Mouse (Mus musculus): ENCODE measurements at regions not wholly inside any gene's neighbourhood (a gene's known extent, or its start where the extent isn't known, plus 50 kb on each side); places are given as distances from the start of the nearest gene placed in this dataset.
"Not testable (repeated sequence)": the region's sequence is repeated elsewhere in the genome, so short reads cannot be mapped to it uniquely, and the experiment has no call there.

DNA sequence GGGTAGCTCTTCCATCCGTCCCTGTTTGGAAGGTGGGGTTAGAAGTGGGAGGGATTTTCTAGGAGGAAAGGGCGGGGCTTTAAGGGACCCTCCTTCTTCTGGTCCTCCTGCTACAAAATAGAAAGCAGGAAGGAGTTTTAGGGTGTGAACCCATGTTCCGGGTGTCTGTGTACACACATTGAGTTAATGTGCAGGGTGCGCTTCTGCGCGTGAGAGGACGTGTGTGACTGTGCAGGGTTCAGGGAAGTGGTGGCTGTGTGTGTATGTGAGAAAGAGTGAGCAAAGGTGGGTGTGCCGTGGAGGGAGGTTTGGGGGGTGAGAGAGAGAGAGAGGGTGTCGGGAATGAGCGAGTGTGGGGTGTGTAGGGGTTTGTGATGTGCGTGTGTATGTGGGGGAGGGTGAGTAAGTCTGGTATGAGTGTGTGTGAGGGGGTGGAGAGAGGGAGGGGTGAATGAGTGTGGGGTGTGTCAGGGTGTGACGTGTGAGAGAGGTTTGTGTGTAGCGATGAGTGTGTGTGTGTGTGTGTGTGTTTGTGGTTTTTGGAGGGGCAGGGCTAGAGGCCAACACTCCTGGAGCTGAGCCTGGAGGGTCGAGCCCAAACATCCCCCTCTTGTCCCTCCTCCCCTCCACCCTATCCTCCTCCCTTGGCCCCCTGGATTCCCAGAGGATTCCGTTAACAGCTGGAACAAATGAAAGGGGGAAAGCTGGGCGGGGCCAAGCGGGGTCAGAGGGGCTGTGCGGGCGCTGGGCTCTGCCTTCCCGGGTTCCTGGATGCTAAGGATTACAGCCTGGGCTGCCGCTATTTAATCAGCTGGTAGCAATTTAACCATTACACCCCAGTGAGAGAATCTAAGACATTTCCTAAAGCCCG is 95.3 kb upstream of the Med13l start:
- DNase-seq = no peak

DNA sequence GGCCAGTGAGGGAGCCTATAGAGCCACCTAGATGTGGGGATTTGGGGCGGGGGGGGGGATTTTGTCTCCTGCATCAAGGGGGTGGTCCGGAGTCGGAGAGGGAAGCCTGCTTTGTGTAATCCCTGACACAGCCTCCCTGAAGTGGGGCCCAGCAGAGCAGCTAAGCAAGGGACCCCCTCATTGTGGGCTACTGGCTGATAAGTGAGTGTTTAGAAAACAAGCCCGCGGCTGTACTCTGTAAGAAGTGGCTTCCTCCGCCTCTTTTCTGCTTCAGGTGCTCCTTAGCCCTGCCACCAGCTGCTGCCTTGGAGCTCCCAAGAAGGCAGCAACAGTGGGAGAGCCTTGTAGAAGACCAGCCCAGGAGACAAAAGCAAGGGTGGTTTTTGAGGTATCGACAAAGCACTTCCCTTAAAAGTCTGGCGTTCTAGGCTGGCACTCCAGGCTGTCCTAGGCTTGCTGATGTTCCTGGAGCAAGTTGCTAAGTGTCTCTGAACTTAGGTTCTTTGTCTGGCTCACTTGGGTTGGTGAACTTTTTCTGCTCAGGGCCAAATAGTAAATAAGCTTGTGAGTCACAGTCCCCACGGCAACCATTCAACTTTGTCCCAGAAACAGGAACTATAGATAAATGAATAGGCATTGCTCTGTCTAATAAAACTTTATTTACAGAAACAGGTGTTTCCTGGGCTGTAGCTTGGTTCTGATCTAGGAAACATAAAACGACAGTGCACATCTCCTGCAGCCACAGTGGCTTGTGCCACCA is 94.3 kb upstream of the Med13l start:
- no peak for DNase-seq

DNA sequence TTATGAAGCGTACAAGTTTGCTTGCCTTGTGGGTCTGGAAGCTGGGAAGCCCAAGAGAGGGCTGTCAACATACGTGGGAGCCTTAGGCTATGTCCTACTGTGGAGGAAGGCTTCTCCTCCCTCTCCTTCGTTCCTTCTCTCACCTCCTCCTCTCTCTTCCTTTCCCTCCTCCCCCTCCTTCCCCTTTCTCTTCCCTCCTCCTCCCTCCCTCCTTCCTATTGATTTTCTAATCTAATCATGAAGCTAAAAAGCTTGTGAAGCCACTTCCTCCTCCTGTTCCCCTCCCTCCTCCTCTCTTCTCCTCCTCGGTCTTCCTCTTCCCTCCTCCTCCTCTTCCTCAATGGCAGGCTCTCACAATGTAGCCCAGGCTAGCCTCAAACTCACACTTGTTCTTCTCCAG is 91.7 kb upstream of the Med13l start:
- no peak for DNase-seq

DNA sequence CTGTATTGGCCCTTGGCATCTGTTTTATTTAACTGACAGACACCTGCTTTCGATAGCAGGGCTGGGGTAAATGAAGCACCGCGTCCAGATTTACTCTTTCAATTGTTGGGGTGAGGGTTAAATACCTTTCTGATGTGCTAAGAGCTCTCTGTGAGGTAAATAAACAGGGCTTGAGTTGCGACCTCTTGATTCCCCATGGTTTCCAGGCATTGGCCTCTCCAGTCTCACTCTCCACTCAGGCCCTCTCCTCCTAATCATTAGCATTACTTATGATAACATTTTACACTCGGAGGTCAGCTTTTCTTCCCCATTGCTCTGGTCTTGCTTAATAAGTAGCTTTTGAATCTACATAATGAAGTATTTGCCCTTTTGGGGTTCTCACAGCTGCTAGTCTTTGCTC is 88.9 kb upstream of the Med13l start:
- no peak for DNase-seq

DNA sequence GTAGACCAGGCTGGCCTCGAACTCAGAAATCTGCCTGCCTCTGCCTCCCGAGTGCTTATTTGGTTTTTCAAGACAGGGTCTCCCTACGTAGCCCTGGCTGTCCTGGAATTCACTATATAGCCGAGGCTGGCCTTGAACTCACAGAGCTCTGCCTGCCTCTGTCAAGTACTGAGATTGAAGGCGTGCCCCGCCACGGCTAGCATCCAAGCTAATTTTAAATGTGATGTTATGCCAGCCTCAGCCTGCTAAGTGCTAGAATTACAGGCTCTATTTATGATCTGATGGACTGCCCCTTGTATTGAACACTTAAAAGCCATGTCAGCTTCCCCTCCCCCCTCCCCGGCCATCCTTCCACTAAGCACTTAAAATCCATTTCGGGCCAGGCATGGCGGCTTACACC is 88.2 kb upstream of the Med13l start:
- no peak for DNase-seq

DNA sequence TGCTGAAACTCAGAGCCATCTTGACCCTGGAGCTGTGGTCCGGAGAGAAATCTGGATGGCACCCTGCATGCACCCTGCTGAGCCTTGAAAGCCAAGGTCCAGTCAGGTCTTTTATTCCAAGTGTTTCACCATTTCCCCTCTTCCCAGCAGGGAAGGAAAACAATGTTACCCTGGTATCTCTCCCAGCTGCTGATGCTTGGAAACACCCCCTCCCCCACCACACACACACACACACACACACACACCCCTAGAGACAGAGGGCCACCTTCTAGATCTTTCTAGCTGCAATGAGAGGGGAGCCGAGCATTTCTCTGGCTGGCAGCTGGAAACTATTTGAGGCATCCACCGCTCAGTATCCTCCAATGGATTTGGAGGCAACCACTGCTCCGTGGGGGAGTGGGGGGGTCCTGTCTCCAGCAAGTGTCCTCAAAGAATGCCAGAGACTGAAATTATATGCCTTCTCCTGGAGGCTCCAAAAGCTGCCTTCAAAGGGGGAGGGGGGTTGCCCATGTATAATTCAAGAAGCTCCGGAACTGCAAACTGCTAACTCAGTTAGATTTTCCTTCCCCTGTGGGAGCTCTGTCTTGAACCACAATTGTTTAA is 87.2 kb upstream of the Med13l start:
- no peak for DNase-seq

DNA sequence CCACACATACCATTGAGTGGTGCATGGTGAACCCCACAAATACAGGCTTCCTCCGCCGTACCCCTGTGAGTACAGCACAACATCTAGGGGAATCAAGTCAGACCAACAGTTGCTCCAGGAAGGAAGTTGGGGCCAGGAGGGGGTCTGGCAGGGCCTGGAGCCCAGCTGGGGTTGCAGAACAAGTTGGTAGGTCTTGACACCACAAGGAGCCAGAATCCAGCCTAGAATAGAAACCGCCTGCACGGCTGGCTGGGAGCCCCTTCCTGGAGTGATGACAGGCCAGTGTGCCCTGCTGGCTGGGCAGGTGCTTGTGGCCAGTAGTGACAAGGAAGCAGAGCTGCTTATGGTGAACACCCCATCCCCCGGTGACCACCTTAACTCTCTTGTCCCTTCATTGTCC is 83.9 kb upstream of the Med13l start:
- DNase-seq = peak in 1 of 2 experiments; percentile 38

DNA sequence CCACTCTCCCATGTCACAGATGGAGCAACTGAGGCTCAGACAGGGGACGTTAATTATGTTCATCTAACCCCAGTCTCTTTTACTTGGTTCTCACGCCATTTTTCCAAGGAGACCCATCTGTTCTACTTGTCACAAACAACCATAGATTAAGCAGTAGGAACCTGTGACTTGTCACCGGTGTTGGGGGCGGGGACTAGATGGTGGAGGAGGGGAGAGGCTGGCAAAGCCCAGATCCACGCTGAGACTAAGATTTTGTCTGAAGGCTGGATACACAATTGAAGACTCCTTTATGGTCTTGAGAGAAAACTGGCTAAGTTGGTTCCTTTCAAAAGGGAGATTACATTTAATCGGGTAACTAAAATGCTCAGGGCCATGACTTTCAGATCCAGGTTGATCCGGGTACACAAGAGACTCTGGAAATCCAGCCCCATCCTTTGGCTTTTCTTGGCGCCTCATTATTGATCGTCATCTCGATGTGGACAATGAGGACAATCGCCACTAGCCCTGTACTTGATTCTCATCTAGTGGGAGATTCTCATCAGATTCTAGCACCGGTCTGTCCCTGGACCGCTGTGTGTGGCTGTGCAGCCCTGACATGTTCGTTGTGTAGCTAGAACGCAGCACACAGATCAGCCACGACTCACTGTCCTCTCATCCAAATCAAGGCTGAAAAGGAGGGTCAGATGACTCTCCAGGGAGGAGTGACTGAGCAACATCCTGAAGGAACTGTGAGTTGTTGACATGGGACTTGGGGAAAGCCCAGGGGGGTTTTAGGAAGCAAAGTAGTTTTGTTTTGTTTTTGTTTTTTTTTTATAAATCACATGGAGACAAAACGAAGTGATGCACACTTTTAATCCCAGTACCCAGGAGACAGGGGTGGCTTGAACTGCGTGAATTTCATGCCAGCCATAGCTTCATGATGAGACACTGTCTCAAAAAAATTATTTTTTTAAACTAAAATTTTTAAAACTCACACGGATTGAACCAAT is 83.1 kb upstream of the Med13l start:
- no peak for DNase-seq

DNA sequence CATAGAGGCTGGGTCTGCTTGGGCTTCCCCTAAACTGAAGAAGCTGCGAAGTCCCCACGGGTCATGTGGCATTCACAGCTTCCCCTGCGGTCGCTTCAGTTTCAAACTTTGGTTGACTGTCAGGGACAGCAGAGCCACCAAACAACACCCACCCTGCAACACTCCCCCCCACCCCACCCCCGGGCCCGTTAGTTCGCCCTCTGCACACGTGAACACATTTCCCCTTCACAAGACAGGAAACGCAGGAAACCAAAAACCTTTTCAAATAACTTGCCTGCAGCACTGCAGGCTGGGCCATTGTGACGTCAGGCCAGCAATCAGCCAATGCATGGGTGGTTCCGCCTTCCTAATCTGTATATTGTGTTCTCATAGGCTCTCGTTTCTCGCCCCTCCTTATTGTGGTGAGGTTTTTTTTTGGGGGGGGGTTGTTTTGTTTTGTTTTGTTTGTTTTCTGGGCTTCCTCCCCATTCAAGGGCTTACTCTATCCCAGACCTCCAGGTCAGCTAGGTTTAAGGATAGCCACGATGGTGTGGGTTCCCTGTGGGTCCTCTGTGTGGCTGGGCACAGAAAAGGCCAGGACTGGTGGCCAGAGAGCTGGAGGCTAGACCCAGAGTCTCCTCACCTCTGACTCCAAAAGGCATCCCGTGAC is 82.2 kb upstream of the Med13l start:
- DNase-seq = peak; percentile 85 to 87

DNA sequence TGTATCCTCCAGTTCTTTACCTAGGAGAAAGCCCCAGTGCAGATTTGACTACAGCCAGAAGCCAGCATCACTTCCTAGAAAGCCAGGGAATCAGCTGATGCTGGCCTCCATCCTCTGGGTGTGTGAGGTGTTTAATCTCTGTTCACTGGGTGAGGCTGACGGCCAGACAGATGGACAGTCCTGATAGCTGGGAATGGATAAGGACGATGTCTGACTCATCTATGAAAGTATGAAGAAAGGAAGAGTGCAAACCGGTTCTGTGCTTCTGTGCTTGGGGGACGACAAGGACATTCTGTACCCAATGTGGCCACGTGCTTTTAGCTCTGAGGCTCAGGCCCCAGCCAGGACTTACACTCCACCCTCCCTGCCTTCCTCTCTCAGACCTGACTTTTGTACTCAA is 80.5 kb upstream of the Med13l start:
- DNase-seq = no peak

DNA sequence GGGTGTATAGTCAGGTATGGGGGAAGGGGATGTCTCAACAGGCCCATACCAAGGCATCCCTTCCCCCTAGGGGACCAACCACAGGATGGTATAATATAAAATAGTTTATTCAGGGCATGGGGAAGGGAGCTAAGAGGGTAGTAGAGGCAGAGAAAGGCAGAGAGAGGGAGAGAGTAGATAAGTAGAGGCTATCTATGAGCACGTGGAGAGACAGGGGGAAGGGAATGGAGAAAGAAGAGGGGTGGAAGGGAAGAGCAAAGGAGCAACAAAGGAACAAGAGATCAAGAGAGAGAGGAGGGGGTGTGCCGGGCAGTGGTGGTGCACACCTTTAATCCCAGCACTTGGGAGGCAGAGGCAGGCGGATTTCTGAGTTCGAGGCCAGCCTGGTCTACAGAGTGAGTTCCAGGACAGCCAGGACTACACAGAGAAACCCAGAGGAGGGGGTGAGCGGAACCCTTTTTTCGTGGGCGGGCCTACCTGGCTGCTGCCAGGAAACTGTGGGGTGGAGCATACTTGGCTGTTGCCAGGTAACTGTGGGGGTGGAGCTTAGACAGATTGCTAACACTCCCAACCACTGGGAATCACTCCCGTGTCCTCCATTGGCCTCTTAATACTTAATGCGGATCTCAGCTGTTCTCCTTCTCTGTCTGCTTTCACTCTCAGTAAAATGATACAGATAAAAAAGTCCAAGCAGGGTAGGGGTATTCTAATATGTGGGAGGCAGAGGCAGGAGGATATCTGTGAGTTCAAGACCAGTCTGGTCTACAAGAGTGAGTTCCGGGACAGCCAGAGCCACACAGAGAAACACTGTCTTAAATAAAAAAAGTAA is 79.3 kb upstream of the Med13l start:
- DNase-seq = no peak

DNA sequence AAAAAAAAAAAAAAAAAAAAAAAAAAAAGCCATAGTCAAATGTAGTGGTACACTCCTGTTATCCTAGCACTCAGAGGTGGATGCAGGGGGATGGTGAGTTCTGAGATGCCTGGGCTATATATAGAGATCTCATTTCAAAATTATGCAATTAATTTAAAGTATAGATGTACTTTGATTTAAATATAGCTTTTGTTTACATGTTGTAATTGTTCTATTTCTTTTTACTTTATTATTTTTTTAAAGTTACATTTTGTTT is 78.8 kb upstream of the Med13l start:
- no peak for DNase-seq

DNA sequence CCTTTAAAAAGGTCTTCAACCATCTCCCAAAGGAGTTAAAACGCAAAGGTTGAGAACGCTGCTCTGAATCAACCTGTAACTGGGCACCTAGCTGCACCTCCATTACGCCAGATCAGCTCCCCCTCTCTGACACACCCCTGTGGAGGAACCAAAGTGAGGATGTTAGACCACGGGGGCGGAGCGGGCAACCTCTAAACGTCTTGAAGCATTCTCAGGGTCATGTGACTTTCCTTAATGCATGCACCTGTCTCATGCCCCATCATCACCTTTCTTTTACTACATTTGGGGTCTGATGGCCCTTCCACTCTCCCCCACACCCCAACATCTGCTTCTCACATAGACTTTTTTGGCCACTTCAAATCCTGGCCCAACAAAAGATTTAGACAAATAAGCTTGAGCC is 77.9 kb upstream of the Med13l start:
- DNase-seq = no peak

DNA sequence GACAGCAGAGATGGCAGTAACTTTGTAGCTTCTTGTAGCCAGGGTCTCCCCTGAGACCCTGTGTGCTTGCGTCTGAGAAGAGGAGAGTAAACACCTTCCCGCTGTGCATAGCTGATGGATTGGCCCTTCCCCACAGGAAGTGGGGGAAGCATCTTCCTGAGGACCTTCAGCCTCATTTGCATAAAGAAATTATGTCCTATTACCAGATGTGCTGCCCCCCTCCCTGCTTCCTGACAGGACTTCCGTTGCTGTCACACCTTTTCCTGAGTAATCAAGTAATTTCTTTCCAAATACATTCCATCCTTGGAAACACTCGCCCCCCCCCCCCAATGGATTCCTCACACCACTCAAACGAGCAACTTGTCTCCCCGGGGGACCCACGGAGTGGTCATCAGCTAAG is 77.5 kb upstream of the Med13l start:
- DNase-seq = no peak

DNA sequence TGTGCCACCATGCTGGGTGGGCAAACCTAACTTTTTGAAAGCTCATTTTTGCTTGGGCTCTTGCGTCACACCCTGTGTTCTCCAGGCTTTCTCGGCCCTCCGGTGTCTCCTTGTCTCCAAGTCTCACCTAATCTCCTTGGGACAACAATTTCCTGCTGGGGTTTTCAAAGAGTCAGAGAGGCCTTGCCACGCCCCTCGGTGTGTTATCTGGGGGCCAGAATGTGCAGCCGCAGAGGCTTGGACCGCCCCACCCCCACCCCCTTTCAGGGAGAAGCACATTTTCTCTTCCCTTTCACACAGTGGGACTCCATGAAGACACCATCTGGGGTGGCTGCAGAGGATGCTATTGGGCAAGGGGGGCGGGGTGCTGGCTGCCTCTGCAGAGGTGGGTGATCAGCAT is 76.9 kb upstream of the Med13l start:
- DNase-seq = peak; percentile 35 to 51

DNA sequence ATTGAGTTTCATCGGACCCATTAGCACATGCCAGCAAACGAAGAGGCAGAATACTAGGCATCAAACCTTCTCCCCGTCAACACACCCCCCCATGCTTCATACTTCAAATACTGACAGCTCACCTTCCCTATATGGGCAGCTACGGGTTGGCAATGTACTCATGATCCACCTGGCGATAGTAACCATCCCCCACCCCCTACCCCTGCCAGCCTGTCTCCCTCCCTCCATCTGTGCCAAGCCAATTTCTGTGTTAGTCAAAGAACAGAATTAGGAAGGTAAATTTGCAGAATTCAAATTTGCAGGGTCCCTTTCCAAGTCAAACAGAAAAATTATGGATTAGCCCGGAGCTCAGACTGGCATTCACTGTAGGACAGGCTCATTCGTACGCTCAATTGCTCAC is 75.3 kb upstream of the Med13l start:
- peak; percentile 59 to 61 for DNase-seq

DNA sequence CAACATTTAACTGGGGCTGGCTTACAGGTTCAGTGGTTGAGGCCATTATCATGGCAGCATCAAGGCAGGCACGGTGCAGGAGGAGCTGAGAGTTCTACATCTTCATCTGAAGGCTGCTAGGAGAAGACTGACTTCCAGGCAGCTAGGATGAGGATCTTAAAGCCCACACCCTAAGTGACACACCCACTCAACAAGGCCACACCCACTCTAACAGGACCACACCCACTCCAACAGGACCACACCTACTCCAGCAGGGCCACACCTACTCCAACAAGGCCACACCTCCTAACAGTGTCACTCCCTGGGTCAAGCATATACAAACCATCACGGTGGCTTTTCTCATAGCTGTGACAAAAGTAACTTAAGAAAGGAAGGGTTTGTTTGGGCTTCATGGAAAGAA is 68.0 kb upstream of the Med13l start:
- not testable (repeated sequence) for DNase-seq

DNA sequence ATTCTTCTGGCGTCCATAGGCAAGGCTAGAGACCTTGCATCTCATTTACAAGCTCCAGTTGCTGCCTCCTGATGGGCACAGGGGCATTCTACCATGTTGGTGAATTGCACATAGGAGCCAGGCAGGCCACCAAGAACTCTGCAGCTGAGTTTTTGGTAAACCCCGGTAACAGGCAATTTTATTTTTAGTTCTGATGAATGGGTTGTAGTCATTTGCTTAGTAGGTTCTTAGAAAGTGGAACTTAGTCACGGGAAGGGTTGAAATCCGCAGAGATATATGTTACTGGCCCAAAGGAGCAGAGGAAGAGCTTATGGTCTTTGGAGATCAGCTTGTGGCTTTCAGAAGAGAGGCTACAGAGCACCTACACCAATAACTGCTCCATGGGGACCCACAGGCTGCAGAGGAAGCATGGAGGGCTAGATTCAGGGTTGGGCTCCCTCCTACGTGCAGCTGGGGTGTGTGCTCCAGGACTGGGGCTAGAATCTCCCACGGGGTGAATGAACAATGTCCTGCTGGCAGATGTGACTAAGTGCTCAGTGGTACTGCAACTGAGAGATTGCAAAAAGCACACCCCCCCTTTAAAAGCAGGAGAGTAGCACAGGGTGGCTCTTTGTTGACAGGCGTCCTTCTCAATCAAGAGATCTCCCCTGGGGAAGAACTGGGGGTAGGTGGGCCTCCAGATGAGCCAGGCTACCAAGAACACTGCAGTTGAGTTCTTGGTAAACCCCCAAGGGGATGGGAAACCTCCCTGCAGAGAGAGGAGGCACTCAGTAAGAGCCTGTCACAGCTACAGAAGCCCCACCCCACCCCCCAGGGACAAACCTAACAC is 65.6 kb upstream of the Med13l start:
- no peak for DNase-seq

DNA sequence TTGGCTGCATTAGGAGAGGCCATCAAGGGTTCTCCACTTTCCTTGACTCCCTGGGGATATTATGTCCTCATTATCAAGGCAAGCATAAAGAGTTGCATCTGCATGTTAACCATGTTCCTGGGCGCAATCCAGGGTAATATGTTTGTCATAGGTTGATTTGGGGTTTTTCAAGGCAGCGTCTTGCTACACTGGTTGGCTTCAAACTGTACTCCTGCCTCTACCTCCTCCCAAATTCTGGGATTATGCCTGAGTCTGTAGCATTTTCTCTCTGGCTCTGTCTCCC is 65.1 kb upstream of the Med13l start:
- DNase-seq = no peak

DNA sequence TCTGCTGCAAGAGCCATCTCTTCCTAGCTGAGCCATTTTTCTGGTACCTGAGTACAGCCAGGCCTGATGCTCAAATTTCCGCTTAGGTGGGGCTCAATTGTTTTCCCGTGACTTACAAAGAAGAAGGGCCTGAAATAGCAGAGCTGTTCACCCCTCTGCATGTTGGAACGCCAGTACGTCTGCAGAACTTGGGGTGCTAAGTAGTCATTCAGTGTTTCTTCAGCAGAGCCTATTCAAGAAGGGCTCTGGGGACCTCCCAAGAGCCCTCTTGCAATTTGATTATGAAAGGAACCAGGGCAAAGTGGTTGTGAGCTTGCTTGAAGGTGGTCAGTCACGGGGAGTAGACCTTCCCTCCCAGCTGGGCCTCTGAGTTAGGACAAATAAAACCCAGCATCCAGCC is 58.9 kb upstream of the Med13l start:
- no peak for DNase-seq

DNA sequence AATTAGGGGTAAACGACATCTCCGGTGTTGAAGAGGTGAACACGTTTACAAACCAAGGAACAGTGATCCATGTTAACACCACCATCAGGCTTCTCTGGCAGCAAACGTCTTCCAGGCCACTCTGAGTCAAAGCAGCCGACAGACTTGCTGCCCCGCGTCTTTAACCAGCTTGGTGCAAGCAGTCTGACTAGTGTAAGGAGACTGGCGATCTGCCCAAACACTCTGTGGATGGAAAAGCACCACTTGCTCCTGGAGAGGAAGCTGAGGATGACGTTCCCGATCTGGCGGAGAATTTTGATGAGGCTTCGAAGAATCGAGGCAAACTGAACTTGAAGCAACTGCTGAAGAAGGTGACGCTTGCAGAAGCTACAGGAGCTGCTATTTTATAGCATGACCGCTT is 57.5 kb upstream of the Med13l start:
- peak; percentile 70 to 76 for DNase-seq

Data from cerebellum, postnatal 10 days (tissue).